9 mouse cellular contexts compared by ENCODE assay signal in the genomic region with DNA sequence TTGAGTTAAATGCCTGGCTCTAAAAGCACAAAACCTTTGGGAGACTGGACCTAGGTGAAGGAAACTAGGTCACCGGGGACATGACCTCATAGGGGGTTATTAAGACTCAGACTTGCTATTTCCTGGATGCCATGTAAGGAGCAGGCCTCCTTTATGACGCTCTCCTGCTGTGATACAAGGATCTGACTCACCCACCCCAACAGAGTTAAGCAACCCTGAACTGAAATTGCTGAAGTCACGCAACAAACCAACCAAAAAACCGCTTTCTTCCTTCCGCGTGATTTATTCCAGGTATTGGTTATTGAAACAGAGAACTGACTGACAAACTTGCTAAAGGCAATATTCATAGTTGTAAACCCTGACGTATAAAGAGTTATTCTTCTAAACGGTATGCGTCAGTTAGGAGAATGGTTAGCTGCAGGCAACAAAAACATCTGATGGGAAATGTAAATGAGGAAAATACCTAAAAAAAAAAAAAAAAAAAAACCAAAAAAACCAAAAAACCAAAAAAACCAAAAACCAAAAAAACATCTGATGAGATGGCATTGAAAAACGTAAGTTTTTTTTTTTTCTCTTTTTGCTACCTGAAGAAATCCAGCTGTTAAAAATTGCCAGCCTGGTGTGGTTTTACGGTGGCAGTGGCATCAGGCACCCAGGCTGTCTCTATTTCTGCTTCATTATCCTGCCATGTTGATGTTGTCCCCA.
DNase-seq lines count a peak whose midpoint lies in the region; ATAC-seq and TF ChIP-seq lines count a peak whose summit lies in the region.
"Had no signal": no experiment of that assay in that cellular context is flagged by ENCODE, and none has a peak within 500 bp of the region (broad histone marks: within the 10 kb centered on the region; RNA-seq: fewer than 3 reads in every experiment).

No protein-coding gene starts in this region.

- no peak overlapping the region for H3K4me3 ChIP-seq in C2C12 (ENCODE audit: insufficient read depth, poor library complexity, severe bottlenecking)
- no peak overlapping the region for H3K4me3 ChIP-seq in bone marrow macrophage, adult 2 months (ENCODE audit: insufficient read depth, low read length)
- H3K4me3 ChIP-seq in hindbrain, embryonic 10.5 days, result no peak overlapping the region
- H3K4me3 ChIP-seq in stomach, postnatal 0 days (ENCODE audit: low read depth, low read length), result no peak overlapping the region

- no peak overlapping the region for H3ac ChIP-seq in C2C12 (ENCODE audit: control insufficient read depth, insufficient read length, low read depth)

- H3K79me3 ChIP-seq in C2C12 (ENCODE audit: low read depth), result no peaks in the 10 kb centered on the region

- H3K36me3 ChIP-seq in C2C12 (ENCODE audit: control insufficient read depth, insufficient read depth), result no peaks in the 10 kb centered on the region
- H3K36me3 ChIP-seq in hindbrain, embryonic 10.5 days, result no peaks in the 10 kb centered on the region
- H3K36me3 ChIP-seq in stomach, postnatal 0 days (ENCODE audit: control insufficient read depth, insufficient read depth, low read length), result no peaks in the 10 kb centered on the region
- H3K36me3 ChIP-seq: heart, embryonic 12.5 days had no signal

- no peak overlapping the region for H3K4me2 ChIP-seq in stomach, postnatal 0 days (replicated peaks; ENCODE audit: low read depth)

- peaks cover 30% of the 10 kb centered on the region for H3K4me1 ChIP-seq in bone marrow macrophage, adult 2 months (ENCODE audit: control insufficient read depth, insufficient read depth, low read length)
- no peaks in the 10 kb centered on the region for H3K4me1 ChIP-seq in hindbrain, embryonic 10.5 days (replicated peaks)
- H3K4me1 ChIP-seq in stomach, postnatal 0 days (replicated peaks; ENCODE audit: control insufficient read depth, insufficient read depth), result no peaks in the 10 kb centered on the region
- H3K4me1 ChIP-seq: heart, embryonic 12.5 days had no signal

- no peak for TF ChIP-seq POLR2A in bone marrow macrophage, adult 2 months (IDR thresholded peaks at IDR 0.05; ENCODE audit: borderline replicate concordance, low read depth, low read length)

- no peaks in the 10 kb centered on the region for H3K9me3 ChIP-seq in hindbrain, embryonic 10.5 days
- H3K9me3 ChIP-seq in stomach, postnatal 0 days (ENCODE audit: control insufficient read depth, low read length), result no peaks in the 10 kb centered on the region
- H3K9me3 ChIP-seq: heart, embryonic 12.5 days had no signal

- peak; percentile 65 for ATAC-seq in megakaryocyte progenitor cell, adult 5-6 weeks (replicated peaks; ENCODE audit: poor library complexity)
- no peak for ATAC-seq in stomach, postnatal 0 days (ENCODE audit: low FRiP score, low TSS enrichment)

- H3K79me2 ChIP-seq in C2C12 (ENCODE audit: control insufficient read depth, insufficient read depth), result no peaks in the 10 kb centered on the region

- 82% methylated on average over 11 of the region's 11 CpGs for WGBS in hindbrain, embryonic 10.5 days
- WGBS in stomach, postnatal 0 days, result 74% methylated on average over 11 of the region's 11 CpGs

- TF ChIP-seq CTCF in C2C12 (IDR thresholded peaks at IDR 0.05; ENCODE audit: control insufficient read depth, insufficient read depth, insufficient read length), result no peak
- TF ChIP-seq CTCF in bone marrow macrophage, adult 2 months (IDR thresholded peaks at IDR 0.05; ENCODE audit: low read depth, low read length), result no peak
- TF ChIP-seq CTCF in stomach, postnatal 0 days (IDR thresholded peaks at IDR 0.05; ENCODE audit: low read depth), result no peak

- peak; percentile 15 for DNase-seq in adrenal gland, adult 2 months
- no peak for DNase-seq in adrenal gland, postnatal 14 days
- no peak for DNase-seq in thymus, postnatal 14 days
- DNase-seq in hindbrain, embryonic 10.5 days (ENCODE audit: low spot score), result no peak
- DNase-seq in stomach, postnatal 0 days (ENCODE audit: low spot score), result no peak

- H3K27ac ChIP-seq in bone marrow macrophage, adult 2 months (ENCODE audit: insufficient read depth, low read depth, low read length), result peak overlapping the region; percentile 6; the same call in 1 of the 2 replicates
- no peak overlapping the region for H3K27ac ChIP-seq in hindbrain, embryonic 10.5 days
- H3K27ac ChIP-seq in stomach, postnatal 0 days (replicated peaks), result no peak overlapping the region

- H3K9ac ChIP-seq in stomach, postnatal 0 days (ENCODE audit: low read length), result no peak overlapping the region

- no peak for TF ChIP-seq EP300 in stomach, postnatal 0 days (optimal IDR thresholded peaks at IDR 0.05)

- H3K27me3 ChIP-seq in C2C12 (ENCODE audit: control insufficient read depth, insufficient read depth, insufficient read length), result no peaks in the 10 kb centered on the region
- H3K27me3 ChIP-seq in hindbrain, embryonic 10.5 days (ENCODE audit: insufficient read depth, poor library complexity, severe bottlenecking), result no peaks in the 10 kb centered on the region
- H3K27me3 ChIP-seq in stomach, postnatal 0 days (ENCODE audit: control insufficient read depth, insufficient read depth, low read length), result no peaks in the 10 kb centered on the region

TF ChIP-seq in C2C12, 6 proteins besides CTCF, POLR2A, EP300 and RAD21:
- TF ChIP-seq USF1 (IDR thresholded peaks at IDR 0.05; ENCODE audit: low read depth) (no peak), MYOD1 (IDR thresholded peaks at IDR 0.05; ENCODE audit: control insufficient read depth, insufficient read length, low read depth) (no peak), MYOG (IDR thresholded peaks at IDR 0.05; ENCODE audit: control insufficient read depth, extremely low read depth, insufficient read length) (no peak), FOSL1 (IDR thresholded peaks at IDR 0.05; ENCODE audit: insufficient read depth, low read length, poor library complexity, severe bottlenecking) (peak; percentile 44), CEBPB (IDR thresholded peaks at IDR 0.05; ENCODE audit: low read depth) (peak; percentile 98), MAX (IDR thresholded peaks at IDR 0.05) (peak; percentile 14)
